Mouse (Mus musculus): ENCODE results near the gene Itpr1. TPM values are rescaled to one million over a fixed set of nuclear protein-coding genes. Genes with fewer than 3 reads are reported as not detected.
A peak's percentile ranks its signal among the peaks of the same experiment; 100 is the strongest.

Itpr1 gene
- polyA plus RNA-seq, 1 experiment from 2014 or later = 22.4 TPM

- H3K36me3 ChIP-seq (ENCODE audit: control insufficient read depth, insufficient read depth, low read length) = peaks cover 5% of the 10 kb centered on the region; the same call in 1 of the 2 replicates
- H3K9me3 ChIP-seq (ENCODE audit: control insufficient read depth, low read length) = no peaks in the 10 kb centered on the region
- peaks cover 18% of the 10 kb centered on the region for H3K4me1 ChIP-seq (ENCODE audit: control insufficient read depth, insufficient read depth, low read length)
- H3K27ac ChIP-seq (ENCODE audit: low read depth, low read length) = no peak overlapping the region
- H3K4me2 ChIP-seq (replicated peaks; ENCODE audit: low read depth, low read length) = no peak overlapping the region
- WGBS = 88% methylated on average over 3 of the region's 3 CpGs
- H3K27me3 ChIP-seq (ENCODE audit: control insufficient read depth, insufficient read depth, low read length) = no peaks in the 10 kb centered on the region
- no peak overlapping the region for H3K9ac ChIP-seq (ENCODE audit: low read depth, low read length)
- no peak for ATAC-seq (ENCODE audit: low FRiP score, low TSS enrichment)
- no peak overlapping the region for H3K4me3 ChIP-seq (ENCODE audit: low read length)
Observed at GRCm38 (mm10) chr6:108529150-108529549, 316.3 kb downstream of the Itpr1 start.

- peaks cover 18% of the 10 kb centered on the region for H3K4me1 ChIP-seq (ENCODE audit: control insufficient read depth, insufficient read depth, low read length)
- H3K4me2 ChIP-seq (replicated peaks; ENCODE audit: low read depth, low read length) = no peak overlapping the region
- ATAC-seq (ENCODE audit: low FRiP score, low TSS enrichment) = peak; percentile 70
- H3K27me3 ChIP-seq (ENCODE audit: control insufficient read depth, insufficient read depth, low read length) = no peaks in the 10 kb centered on the region
- H3K36me3 ChIP-seq (ENCODE audit: control insufficient read depth, insufficient read depth, low read length) = no peaks in the 10 kb centered on the region
- 37% methylated on average over 6 of the region's 6 CpGs for WGBS
- H3K9ac ChIP-seq (ENCODE audit: low read depth, low read length) = no peak overlapping the region
- no peak overlapping the region for H3K27ac ChIP-seq (ENCODE audit: low read depth, low read length)
- H3K9me3 ChIP-seq (ENCODE audit: control insufficient read depth, low read length) = no peaks in the 10 kb centered on the region
- no peak overlapping the region for H3K4me3 ChIP-seq (ENCODE audit: low read length)
Observed at GRCm38 (mm10) chr6:108530781-108531323, 318.0 kb downstream of the Itpr1 start.

- H3K27ac ChIP-seq (ENCODE audit: low read depth, low read length) = peak overlapping the region; percentile 27; the same call in 1 of the 2 replicates
- no peaks in the 10 kb centered on the region for H3K36me3 ChIP-seq (ENCODE audit: control insufficient read depth, insufficient read depth, low read length)
- no peaks in the 10 kb centered on the region for H3K9me3 ChIP-seq (ENCODE audit: control insufficient read depth, low read length)
- H3K4me3 ChIP-seq (ENCODE audit: low read length) = no peak overlapping the region
- H3K9ac ChIP-seq (ENCODE audit: low read depth, low read length) = 0 out of 2 replicates have a peak overlapping the region, but pooled peaks have one; percentile 4
- H3K4me2 ChIP-seq (replicated peaks; ENCODE audit: low read depth, low read length) = no peak overlapping the region
- ATAC-seq (ENCODE audit: low FRiP score, low TSS enrichment) = peak; percentile 44
- no peaks in the 10 kb centered on the region for H3K27me3 ChIP-seq (ENCODE audit: control insufficient read depth, insufficient read depth, low read length)
- WGBS = 35% methylated on average over 12 of the region's 12 CpGs
- peaks cover 18% of the 10 kb centered on the region for H3K4me1 ChIP-seq (ENCODE audit: control insufficient read depth, insufficient read depth, low read length)
Observed at GRCm38 (mm10) chr6:108531324-108532311, 318.7 kb downstream of the Itpr1 start.

- ATAC-seq (ENCODE audit: low FRiP score, low TSS enrichment) = no peak
- Histone ChIP-seq H3K4me2 (replicated peaks; ENCODE audit: low read depth, low read length) (no peak overlapping the region), H3K27ac (ENCODE audit: low read depth, low read length) (no peak overlapping the region), H3K36me3 (ENCODE audit: control insufficient read depth, insufficient read depth, low read length) (no peaks in the 10 kb centered on the region), H3K4me1 (ENCODE audit: control insufficient read depth, insufficient read depth, low read length) (peaks cover 23% of the 10 kb centered on the region), H3K9ac (ENCODE audit: low read depth, low read length) (no peak overlapping the region), H3K27me3 (ENCODE audit: control insufficient read depth, insufficient read depth, low read length) (no peaks in the 10 kb centered on the region), H3K4me3 (ENCODE audit: low read length) (no peak overlapping the region), H3K9me3 (ENCODE audit: control insufficient read depth, low read length) (no peaks in the 10 kb centered on the region)
- whole genome bisulfite sequencing = 68% methylated on average over 10 of the region's 10 CpGs
Observed at GRCm38 (mm10) chr6:108532486-108533179, 319.7 kb downstream of the Itpr1 start.

DNA sequence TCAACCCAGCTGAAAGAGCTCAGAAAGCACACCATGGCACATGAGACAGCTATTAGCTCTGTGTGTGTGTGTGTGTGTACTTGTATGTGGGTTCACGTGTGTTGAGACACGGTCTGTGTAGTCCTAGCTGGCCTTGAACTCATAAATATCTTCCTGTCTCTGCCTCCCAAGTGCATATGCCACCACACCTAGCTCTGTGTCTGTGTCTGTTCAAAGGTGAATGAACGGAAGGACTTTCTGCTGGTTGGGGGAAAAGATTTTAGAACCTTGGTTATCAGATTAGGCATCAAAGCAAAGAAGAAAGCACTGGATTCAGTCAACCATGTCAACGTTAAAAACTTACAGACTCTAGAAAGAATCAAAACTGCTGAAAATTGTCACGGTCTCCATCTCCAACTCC lies 321.2 kb downstream of the Itpr1 start:
- Histone ChIP-seq H3K4me1 (ENCODE audit: control insufficient read depth, insufficient read depth, low read length) (peaks cover 23% of the 10 kb centered on the region), H3K27ac (ENCODE audit: low read depth, low read length) (no peak overlapping the region), H3K9me3 (ENCODE audit: control insufficient read depth, low read length) (no peaks in the 10 kb centered on the region), H3K4me2 (replicated peaks; ENCODE audit: low read depth, low read length) (no peak overlapping the region), H3K9ac (ENCODE audit: low read depth, low read length) (no peak overlapping the region), H3K4me3 (ENCODE audit: low read length) (no peak overlapping the region), H3K27me3 (ENCODE audit: control insufficient read depth, insufficient read depth, low read length) (no peaks in the 10 kb centered on the region), H3K36me3 (ENCODE audit: control insufficient read depth, insufficient read depth, low read length) (no peaks in the 10 kb centered on the region)
- ATAC-seq (ENCODE audit: low FRiP score, low TSS enrichment) = no peak
- 64% methylated on average over 5 of the region's 5 CpGs for WGBS

- Histone ChIP-seq H3K9me3 (ENCODE audit: control insufficient read depth, low read length) (no peaks in the 10 kb centered on the region), H3K9ac (ENCODE audit: low read depth, low read length) (no peak overlapping the region), H3K4me2 (replicated peaks; ENCODE audit: low read depth, low read length) (no peak overlapping the region), H3K4me1 (ENCODE audit: control insufficient read depth, insufficient read depth, low read length) (peaks cover 23% of the 10 kb centered on the region), H3K27me3 (ENCODE audit: control insufficient read depth, insufficient read depth, low read length) (no peaks in the 10 kb centered on the region), H3K27ac (ENCODE audit: low read depth, low read length) (no peak overlapping the region), H3K36me3 (ENCODE audit: control insufficient read depth, insufficient read depth, low read length) (no peaks in the 10 kb centered on the region), H3K4me3 (ENCODE audit: low read length) (no peak overlapping the region)
- 82% methylated on average over 6 of the region's 6 CpGs for WGBS
- no peak for ATAC-seq (ENCODE audit: low FRiP score, low TSS enrichment)
Observed at GRCm38 (mm10) chr6:108534596-108534995, 321.7 kb downstream of the Itpr1 start.

DNA sequence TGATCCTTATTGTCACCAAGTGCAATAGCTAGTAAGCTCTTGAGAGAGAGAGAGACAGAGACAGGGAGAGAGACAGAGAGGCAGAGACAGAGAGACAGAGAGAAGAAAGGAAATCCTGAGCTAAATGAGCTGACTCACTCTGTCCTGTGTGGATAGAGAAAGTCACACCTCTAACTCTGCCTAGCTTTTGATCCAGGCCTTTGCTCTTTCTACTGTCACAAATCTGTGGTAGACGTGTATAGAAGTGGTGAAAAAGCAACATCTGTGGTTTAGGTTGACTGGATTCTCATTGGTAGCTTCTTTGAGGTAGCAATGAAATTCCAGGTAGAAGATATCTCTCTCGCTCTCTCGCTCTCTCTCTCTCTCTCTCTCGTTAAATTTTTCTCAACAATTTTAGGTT lies 322.4 kb downstream of the Itpr1 start:
- Histone ChIP-seq H3K4me3 (ENCODE audit: low read length) (no peak overlapping the region), H3K9ac (ENCODE audit: low read depth, low read length) (no peak overlapping the region), H3K9me3 (ENCODE audit: control insufficient read depth, low read length) (no peaks in the 10 kb centered on the region), H3K4me1 (ENCODE audit: control insufficient read depth, insufficient read depth, low read length) (peaks cover 25% of the 10 kb centered on the region), H3K27me3 (ENCODE audit: control insufficient read depth, insufficient read depth, low read length) (no peaks in the 10 kb centered on the region), H3K4me2 (replicated peaks; ENCODE audit: low read depth, low read length) (no peak overlapping the region), H3K36me3 (ENCODE audit: control insufficient read depth, insufficient read depth, low read length) (no peaks in the 10 kb centered on the region), H3K27ac (ENCODE audit: low read depth, low read length) (no peak overlapping the region)
- no peak for ATAC-seq (ENCODE audit: low FRiP score, low TSS enrichment)
- WGBS = 92% methylated on average over 4 of the region's 4 CpGs

DNA sequence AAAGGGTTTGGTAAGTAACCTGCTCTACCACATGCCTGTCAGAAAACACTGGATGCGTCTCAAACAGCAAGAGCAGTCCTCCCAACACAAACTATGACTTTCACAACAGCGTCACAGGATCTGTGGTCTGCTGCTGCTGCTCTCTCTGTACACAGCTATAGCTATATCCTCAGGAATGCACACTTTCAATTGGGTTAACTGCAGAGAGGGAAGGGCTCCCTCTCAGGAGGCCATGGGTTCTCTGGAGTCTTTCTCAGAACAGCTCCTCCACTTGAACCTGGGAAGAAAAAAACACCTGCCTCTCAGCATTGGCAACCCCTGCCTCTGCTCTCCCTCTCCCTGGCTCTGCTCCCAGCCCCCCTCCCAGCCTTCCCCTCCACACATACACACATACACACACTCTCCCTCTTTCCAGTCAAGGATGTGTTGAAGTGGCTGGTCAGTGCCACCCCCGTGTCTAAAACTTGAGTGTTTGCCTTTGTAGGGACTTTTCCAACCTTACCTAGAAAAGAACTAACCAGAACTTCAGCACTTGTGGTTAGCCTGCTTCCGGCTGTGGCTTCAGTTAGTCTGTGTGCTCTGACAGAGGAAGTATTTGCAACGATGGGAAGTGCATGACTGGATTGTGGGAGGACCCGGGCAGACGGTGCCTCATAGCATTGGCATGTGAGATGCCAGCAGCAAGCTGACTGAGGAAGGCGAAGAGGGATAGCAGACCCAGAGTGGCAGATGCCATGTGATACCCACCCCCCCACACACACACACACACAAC lies 323.8 kb downstream of the Itpr1 start:
- Histone ChIP-seq H3K27ac (ENCODE audit: low read depth, low read length) (no peak overlapping the region), H3K9ac (ENCODE audit: low read depth, low read length) (no peak overlapping the region), H3K4me1 (ENCODE audit: control insufficient read depth, insufficient read depth, low read length) (peaks cover 15% of the 10 kb centered on the region), H3K9me3 (ENCODE audit: control insufficient read depth, low read length) (no peaks in the 10 kb centered on the region), H3K4me2 (replicated peaks; ENCODE audit: low read depth, low read length) (no peak overlapping the region), H3K4me3 (ENCODE audit: low read length) (no peak overlapping the region), H3K36me3 (ENCODE audit: control insufficient read depth, insufficient read depth, low read length) (no peaks in the 10 kb centered on the region), H3K27me3 (ENCODE audit: control insufficient read depth, insufficient read depth, low read length) (no peaks in the 10 kb centered on the region)
- 64% methylated on average over 8 of the region's 8 CpGs for WGBS
- peak; percentile 32; the same call in 1 of the 2 replicates for ATAC-seq (ENCODE audit: low FRiP score, low TSS enrichment)
